Mouse (Mus musculus): ENCODE data around the gene Rab22a.
A peak's percentile ranks its signal among the peaks of the same experiment; 100 is the strongest.

The Rab22a gene

DNA sequence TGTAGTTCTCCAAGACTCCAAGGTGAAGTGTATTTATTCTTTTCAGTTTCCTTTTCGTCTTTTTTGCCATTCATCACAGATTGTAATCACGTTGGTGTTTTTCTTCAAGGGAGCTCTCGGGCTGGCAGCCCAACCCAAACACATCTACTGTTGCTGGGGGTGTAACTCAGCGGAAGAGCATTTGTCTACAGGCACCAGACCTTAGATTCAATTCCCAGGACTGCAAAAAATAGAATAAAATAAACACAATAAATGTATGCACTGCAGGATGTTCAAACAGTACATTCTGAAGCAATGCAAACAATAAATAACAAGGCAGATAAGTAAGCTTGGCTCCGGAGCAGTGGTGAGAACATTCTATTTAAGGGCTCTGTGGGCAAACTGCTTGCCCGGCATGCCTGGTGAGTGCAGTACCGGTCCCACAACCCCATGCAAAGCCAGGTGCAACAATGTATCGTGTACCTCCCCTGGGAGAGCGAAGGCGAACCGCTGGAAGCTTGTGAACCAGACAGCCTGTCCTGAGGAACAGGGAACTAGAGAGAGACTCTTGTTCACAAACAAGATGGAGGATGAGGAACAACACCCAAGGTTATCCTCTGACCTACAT lies 62.8 kb downstream of the Rab22a start:
- DNase-seq (ENCODE audit: low read depth) = no peak

DNA sequence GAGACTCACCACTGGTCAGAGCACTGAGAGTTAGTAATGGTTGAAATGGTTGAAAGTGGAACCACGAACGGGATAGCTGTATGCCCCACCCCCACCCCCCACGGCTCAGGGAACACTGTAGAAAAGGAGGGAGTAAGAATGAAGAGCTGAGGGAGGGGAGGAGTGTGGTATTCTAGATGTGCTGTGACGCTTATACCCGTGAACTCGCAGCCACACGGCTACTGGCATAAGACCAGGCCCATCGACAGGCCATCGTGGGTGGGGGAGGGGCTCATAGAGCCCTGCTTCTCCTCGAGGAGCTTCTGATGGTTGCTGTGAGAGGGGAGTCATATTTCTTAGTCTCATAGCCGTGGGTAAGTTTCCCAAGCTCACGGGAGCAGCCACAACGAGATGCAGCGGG lies 64.8 kb downstream of the Rab22a start:
- no peak for DNase-seq (ENCODE audit: low read depth)

DNA sequence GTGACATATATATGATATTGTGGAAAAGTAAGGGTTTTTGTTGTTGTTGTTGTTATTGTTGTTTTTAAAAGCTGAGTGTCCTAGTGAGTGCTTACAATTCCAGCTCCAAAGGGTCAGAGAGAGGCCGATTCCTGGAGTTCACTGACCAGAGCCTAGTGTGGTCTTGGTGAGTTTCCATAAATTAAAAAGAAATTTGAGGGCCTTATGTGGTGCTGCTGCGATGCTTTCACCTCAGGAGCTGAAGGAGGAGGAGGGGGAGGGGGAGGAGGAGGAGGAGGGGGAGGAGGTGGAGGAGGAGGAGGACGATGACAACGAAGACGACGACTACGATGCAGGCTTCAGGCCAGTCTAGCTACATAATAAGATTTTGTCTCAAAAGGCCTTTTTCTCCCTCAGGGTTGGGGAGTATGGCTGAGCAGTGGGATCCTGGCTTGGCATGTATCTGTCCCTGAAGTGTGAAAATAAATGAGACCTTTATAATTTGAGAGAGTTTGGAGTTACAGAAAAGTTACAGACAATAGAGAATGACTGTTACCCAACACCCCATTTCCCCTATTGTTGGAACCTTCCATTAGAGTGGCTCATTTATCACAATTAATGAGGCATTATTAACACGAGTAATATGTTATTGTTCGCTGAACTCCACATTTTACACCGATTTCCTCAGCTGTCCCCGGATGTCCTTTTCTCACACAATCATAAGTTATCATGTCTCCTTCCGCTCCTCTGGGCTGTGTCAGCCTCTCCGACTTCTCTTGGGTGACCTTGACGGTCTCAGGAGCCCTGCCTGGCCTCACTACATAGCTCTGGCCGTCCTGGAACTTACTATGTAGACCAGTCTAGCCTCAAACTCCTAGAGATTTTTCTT lies 65.6 kb downstream of the Rab22a start:
- no peak for DNase-seq (ENCODE audit: low read depth)

DNA sequence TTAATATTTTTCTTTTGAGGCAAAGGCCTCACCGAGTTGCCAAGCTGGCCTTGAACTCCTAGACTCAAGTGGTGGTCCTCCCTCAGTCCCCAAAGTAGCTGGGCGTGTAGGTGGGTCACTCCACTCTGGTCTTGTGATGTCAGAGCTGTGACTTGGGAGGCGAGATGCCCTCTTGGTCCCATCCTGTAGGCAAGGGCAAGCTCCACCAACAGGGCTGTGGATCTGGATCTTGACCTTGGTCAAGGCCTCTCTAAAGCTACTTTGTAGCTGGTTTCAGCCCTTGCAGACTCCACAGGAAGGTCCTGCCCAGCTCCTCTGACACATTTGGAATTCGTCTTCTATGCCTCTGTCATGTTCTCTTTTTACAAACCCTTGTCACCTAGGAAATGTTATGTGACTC lies 66.3 kb downstream of the Rab22a start:
- DNase-seq (ENCODE audit: low read depth) = no peak

DNA sequence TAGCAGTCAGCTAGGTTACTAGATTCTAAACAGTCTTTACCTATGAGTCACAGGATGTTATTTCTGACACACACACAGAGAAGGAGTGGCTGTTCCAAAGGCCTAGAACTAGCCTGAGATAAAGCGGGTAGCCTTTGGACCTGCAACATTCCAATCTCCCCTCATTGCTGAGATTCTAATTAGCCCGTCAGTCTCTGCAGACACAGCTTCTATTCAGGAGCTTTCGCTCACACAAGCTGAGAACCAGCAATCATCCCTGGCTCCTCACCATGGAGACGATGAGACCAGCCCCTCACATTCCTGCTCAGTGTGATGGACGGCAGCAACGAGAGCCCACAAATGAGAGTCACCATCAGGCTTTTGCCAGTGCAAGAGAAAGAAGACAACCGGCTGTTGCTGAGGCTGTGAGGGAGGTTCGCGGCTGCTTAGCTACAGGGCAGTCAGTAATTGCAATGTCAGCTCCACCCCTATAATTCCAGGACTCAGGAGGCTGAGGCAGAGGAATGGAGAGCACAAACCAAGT lies 70.9 kb downstream of the Rab22a start:
- no peak for DNase-seq (ENCODE audit: low read depth)

DNA sequence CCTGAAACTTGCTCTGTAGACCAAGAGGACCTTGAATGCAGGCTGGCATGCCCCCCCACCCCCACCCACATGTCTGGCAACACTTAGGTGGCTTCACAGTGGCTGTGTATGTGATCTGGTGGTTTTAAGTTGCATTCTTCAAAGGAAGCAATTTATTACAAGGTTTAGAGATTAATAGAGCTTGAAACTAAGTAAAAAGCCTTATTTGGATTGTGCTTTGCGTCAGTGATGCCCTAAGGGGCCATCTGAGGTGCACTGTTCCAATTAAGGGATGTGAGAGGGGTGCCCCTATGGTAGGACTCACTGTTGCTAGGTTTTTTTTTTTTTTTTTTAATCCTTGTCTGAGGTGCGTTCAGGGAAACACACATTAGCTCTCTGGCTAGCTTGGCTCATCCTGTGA lies 74.9 kb downstream of the Rab22a start:
- DNase-seq (ENCODE audit: low read depth) = no peak

DNA sequence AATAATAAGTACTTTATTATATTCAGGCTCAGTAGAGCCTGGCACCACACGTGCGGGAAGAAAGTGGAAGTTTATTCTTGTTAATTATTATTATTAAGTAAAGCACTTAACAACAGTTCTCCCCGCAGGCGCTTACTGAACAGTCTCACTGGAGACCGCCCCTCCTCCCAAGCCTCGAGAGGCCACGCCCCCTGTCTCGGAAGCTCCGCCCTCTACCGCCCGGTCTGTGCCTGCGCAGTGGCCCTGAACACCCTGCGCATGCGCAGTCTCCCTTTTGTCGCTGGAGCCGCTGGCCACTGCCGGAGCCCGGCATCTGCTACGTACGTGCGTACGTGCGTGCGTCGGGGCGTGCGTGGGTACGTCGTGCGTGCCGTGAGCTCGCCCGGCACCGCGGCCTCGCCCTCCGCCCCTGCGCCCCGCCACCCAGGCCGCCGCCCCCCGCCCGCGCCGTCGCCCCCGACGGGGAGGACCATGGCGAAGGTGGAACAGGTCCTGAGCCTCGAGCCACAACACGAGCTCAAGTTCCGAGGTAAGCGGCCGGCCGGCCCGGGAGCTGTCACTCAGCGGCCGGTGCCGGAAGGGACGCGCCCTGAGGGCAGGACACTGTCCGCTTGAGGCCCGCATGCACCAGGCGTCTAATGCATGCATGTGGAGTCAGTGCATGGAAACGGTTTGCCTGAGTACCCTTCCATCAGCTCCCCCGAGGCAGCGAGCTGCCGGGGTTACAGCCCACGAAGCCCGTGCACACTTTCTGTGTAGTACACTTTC lies 77.8 kb downstream of the Rab22a start, which contains the start of gene Vapb:
Gene Vapb, plus strand, starts transcription at position 290 of the 768 bp plus-strand sequence.
- DNase-seq (ENCODE audit: low read depth) = peak; percentile 99

DNA sequence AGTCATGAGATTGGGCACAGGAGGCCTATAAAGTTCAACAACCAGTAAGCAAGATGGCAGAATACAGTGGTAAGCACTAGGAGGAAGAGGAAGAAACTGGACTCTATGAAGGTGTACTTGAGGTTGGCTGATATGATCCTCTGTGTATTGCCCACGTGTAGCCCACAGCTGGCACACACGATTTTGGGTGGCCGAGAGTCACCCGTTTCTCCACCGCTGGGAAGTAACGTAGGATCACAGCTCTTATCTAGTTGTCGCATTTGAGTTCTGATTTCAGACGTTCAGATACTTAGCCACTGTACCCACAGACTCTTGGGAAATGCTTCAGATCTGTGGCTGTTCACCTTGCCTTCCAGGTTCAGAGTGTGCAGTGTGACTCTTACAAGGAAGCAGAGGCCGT lies 78.7 kb downstream of the Rab22a start:
- DNase-seq (ENCODE audit: low read depth) = no peak

DNA sequence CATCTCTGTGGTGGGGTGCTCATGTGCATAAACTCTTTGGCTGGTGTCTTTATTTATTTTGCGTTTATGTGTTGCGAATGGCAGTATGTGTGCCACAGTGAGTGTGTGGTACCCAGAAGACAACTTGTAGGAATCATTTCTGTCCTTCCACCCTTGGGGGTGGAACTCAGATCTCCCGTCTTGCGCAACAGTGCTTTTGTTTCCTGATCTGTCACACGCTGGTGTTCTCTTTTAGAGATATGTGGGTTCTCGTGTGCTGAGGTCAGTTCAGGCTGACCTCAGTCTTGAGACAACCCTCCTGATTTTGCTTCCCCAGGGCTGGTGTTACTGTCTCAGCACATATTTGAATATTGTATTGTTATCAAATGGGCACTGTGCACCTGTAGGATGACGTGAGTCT lies 79.5 kb downstream of the Rab22a start:
- DNase-seq (ENCODE audit: low read depth) = no peak

DNA sequence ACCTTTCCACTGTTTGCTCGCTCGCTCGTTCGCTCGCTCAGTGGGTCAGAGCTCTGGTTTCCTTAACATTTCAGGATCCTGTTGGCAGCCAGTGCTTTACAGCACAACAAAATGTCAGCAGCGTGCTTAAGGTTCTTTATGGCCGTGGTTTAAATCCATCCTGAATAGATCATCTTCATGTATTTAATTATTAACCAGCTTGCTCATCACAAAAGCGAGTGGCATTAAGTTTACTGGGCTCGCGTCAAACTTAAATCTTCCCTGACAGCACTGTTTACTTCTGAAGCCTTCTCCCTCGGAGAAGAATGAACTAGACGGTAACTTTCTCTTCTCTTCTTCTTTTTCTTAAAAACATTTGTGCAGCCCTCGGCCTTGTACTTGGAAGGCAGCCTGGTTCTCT lies 82.5 kb downstream of the Rab22a start:
- DNase-seq (ENCODE audit: low read depth) = no peak

DNA sequence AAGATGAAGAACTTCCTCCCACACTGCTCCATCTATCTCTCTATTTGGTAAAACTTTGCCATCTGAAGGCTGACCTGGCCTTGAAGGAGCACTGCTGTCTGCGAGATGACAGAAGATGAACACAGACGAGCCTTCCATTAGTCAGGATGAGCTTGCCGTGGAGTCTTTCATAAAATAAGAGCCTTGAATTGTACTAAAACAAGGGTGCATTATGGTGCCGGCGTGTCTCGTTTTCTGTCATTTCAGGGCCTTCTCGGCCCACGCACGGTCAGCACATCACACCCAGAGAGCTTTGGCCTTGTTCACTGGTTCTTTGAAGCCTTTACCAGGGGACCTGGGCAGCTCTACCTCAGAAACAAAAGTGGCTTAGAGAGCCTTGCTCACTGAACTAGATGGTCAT lies 83.2 kb downstream of the Rab22a start:
- DNase-seq (ENCODE audit: low read depth) = no peak

DNA sequence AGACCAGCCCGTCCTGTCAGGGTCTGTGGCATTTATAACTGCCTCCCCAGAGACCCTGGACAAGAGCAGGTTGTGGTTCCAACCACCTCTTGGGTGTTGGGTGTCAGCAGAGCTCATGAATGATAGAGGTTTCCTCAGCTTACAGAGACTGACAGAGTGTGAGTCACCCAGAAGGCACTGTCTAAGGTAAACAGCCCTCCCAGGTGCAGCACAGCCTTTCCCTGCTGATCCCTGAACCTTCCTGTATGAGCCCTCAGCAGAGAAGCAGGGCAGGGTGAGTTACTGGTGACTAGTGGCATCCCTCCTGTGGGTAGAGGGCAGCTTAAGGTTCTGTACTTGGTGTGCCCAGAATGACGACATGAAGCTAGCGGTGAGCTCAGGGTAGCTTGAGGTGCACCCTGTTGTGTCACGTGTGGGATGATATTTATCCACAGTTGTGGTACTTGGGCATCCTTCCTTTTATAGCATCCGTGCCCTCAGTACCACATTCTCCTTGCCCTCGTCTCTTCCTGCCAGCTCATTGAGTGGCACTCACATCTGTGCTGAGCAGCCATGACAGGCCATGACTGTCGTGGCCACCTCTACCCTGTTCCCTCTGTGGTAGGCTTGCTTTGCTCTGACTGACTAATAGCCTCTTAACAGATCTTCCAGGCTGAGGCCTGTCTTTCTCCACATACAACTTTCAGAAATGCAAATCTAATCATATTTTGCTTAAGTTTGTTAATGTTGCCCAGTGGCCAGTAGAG lies 84.7 kb downstream of the Rab22a start:
- DNase-seq (ENCODE audit: low read depth) = no peak

DNA sequence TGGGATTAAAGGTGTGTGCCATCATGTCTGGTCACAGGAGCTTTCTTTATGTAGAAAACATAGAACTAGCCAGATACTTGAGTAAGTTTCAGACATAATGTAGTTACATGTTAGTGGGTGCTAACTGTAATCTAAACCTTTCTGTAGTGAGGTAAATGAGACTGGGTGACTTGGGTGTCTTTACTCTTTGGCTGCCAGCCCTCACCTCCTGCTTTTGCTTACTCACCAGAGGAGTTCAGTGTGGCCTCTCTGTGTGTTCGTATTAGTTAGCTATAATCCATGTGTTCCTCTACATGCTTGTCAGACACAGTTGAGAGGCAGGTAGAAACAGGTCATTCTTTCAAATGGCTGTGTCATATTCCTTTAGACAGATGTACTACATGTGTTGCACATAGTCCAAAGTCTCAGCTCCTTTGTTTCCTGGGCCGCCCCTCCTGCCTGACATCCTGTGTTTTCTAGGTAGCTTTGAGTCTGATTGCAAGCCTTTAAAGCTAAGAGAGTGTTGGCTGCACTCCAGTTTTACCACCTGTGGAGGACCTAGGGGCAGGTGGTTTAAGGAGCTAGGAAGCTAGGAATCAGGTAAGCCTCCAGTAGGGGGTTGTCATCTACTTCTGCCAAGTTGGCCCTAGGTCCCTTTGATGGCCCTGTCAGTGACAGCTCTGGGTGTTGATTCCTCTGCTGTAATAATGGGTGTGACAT lies 89.5 kb downstream of the Rab22a start:
- no peak for DNase-seq (ENCODE audit: low read depth)

DNA sequence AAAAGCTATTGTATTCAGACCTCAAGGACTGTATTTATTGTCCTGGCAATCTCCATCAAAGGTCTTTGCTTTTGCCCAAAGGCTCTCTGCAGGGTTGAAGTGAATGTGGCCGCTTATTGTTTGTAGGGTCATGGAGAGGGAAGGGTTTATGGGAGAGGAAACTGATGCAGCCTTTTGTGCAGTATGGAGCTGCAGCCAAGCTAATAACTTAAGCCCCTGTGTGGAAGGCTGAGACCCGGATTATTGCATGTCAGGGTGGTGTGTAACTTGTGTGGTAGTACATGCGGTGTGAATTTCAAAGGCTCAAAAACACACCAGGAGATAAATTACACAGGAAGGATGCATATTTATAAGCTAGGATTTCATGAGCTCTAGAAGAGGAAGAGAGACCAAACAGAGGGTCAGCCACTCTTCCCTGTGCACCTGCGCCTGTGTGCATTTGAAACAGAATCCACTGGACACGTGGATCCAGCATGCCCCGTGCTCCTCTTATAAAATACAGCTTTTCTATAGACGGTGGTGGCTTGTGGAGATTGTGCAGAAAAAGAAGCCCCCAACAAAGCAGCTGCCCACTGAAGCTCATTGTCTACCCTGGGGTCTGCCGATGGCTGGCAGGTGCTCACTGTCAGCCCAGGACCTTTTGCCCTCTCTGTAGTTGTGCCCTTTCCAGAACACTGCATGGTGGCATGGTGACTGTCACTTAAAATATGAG lies 96.0 kb downstream of the Rab22a start:
- DNase-seq (ENCODE audit: low read depth) = no peak
